Mouse (Mus musculus) right cerebral cortex, postnatal 10 days (tissue): ENCODE measurements around the gene Crybg3.
"Not testable (repeated sequence)": the region's sequence is repeated elsewhere in the genome, so short reads cannot be mapped to it uniquely, and the experiment has no call there.

Experiments
- DNase-seq, 2 experiments: peaks; one replicate each; pipeline ENCODE4 v3.0.0; 2021; ENCODE audit warnings: low spot score in 2 of 2

Crybg3 gene

GRCm38 (mm10) chr16:59532561-59532960 lies 68.2 kb downstream of the Crybg3 start:
- DNase-seq: no peak

DNA sequence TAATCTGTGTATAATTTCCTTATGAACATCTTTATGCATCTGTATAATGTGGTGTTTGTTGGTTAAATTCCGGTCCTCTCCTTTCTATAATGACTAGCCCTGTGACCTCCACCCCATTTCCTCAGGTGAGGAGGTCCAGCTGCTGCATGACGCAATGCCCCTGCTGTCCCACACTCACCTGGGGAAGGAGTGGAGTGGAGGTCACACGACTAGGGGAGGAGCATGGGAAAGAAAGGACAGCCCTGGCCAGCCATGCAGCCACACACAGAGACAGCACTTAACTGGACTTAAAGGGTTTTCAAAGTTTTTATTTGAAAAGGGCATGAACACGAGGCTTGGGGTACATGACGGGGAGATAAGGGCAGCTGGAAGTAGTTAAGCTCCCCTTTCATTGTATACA lies 69.5 kb downstream of the Crybg3 start:
- no peak for DNase-seq

GRCm38 (mm10) chr16:59529570-59529969 lies 71.2 kb downstream of the Crybg3 start:
- no peak for DNase-seq

- no peak for DNase-seq
Measured at GRCm38 (mm10) chr16:59526939-59527338, 73.8 kb downstream of the Crybg3 start.

- DNase-seq: no peak
Measured at GRCm38 (mm10) chr16:59521752-59522423, 78.9 kb downstream of the Crybg3 start.

DNA sequence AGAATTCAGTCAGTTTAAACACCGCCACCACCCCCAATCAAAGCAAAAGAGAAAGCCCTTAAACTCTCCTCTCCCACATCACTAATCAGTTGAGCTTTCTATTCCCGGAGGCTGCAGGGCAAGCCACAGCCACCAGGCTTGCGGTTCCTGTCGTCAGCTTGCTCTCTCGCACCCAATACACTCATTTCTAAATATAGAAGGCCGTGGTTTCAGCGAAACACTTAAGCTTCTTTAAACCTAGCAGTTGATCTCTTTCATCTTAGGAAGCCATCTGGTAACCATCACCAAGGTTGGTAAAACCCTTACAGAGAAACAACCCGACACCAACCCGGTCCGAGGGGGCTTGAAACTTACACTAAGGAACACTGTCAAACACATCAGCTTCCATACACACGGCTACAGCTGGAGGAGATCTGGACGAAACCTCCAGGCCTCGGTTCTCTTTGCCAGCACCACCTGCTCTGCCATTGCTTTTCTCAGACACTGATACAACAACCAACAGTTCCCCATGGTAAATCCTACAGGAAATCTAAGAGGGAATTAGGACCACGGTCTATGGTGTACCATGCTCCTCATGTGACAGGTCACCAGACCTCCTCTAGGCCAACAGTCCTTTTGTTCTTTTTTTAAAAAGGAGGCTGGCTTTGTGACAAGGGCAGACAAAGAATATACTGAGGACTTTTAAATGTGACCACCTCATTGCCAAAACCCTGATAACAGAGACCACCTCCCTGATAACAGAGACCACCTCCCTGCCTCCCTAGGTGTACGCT lies 83.1 kb downstream of the Crybg3 start:
- DNase-seq: no peak

DNA sequence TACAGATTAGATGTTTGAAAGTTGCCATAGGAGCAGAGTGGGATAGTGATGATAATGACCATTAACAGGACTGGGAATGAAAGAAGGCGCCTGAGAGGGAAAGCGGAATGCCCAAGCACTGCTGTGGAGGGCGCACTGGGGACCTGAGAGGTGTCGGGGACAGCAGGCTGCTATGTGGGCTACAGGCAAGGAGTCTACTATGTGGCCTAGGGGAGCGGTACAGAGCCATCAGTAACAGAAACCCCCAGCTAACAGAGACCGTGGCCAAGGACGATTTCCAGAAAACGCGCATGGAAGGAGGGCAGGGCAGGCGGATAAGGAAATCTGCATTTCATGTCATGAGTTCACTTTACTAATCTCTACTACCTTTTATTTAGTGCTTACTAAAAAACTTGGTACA lies 83.8 kb downstream of the Crybg3 start:
- no peak for DNase-seq

DNA sequence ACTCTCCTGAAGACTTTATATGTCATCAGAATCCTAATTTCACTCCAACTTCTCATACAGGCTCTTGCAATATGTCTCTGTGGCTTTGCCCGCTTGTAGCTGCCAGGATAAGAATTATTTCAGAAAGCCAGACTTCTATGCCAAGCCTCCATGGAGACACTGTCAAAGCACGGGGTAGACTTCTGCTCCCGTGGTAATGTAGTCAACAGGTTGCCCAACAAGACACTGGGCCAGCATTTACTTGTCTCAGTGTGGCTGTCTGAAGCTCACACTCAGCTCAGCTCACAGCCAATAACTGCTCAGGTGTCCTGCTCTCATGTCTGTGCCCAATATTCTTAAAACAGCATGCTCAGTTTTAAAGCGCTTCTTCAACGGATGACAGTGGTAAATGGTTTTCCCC lies 85.6 kb downstream of the Crybg3 start:
- DNase-seq: peak; percentile 35 to 47

DNA sequence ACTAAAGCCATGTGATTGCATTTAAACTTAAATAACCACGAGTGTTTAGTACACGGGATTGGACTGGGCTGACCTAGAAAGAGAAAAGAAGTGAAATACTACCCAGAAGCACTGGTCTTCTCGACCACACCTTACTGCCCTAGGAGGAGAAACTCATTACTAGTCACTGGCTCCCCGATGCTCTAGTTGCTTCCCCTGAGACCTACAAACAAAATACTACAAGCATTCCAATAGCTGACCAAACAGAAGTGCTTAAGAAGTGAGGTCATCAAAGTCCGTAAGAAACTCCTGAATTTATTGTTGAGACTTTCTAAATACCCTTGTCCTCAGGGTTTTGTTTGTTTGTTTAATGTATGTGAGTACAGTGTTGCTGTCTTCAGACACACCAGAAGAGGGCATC lies 90.9 kb downstream of the Crybg3 start:
- no peak for DNase-seq

DNA sequence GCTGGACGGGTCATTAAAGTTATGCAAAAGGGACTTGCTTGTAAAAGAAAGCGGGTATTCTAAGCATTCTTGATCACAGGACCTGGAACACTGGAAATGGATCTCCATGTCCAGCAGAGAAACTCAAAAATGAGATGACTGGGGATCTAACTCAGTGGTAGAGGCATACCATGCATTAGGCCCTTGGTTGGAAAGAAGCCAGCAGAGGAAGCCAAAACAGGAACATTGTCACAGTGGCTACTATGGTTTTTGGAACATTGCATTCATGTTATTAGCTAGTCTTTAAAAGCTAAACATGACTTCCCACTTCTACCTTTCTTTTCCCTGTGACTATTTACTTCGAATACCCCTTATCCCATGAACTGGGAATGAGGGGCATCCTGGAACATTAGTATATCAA lies 101.6 kb downstream of the Crybg3 start:
- DNase-seq: no peak

DNA sequence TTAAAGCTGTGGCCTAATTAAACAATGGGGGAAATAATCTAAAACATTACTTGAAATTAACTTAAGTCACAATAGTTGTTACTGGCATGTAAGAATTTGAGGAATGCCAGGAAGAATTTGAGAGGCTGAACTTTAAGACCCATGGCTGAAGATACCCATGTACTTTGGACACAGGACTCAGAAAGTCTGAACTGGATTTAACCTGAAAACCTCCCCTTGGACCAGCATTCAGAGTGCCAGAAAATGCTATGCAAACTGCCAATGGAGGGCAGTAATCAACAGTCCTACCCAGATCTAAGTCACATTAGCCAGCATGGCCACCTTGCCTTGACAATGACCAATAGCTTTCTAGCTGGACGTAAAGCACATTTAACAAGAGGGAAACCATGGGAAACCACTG lies 102.8 kb downstream of the Crybg3 start:
- no peak for DNase-seq

DNA sequence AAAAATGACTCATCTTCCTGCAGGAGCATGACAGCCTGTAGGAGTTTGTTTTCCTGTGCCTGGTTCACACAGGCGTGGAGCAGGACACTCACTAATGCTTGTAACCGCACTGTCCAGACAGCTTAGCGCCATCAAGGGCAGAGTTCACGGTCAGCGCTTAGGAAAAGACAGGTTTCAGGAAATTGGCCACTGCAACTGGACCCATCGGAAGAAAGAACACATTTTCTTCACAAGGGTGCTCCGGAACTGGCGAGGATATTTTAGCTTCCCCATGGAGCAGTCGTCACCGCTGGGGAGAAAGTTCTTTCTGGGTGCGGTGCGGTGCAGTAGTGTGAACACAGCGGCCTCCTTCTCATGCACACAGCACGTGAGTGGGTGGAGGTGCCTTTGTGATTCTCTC lies 107.6 kb downstream of the Crybg3 start:
- DNase-seq: no peak

GRCm38 (mm10) chr16:59487975-59488548 lies 112.7 kb downstream of the Crybg3 start:
- no peak for DNase-seq

DNA sequence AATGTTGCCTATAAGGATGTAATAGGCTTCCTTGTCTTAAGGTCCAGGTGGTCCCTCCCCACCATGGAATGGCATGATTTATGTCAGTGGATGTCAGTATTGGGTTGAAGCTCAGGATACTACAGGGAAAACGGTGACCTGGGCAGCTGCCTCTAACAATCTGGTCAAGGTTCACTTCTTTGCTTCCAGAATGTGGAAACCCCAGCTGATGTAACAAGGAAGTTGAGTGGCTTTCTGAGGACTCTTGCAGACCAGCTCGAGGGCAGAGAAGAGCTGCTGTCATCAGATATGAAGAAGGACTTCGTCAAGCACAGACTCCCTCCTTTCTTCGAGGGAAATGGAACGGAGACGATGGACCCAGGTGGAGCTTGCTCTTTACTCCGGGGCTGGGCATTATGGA lies 113.5 kb downstream of the Crybg3 start:
- no peak for DNase-seq

- no peak for DNase-seq
Measured at GRCm38 (mm10) chr16:59477955-59478354, 122.8 kb downstream of the Crybg3 start.

- peak; percentile 43 to 60 for DNase-seq
Measured at GRCm38 (mm10) chr16:59474788-59475187, 126.0 kb downstream of the Crybg3 start.

DNA sequence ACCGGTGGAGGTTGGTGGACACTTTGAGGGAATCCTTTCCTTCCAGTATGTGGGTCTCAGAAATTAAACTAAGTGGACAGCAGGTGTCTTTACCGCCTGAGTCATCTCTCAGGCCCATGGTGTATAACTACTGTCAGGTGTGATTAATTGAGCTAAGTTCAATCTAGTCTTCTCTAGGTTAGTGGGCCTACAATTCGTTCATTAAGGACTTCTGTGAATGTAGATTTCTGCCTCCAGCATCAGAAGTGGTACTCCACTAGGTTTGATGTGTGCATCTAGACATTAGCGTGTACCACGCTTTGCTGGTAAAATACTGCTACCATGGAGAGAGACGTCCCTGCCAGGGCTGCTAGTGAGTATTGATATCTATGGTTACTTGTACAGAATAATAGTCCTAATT lies 128.2 kb downstream of the Crybg3 start:
- DNase-seq: no peak

DNA sequence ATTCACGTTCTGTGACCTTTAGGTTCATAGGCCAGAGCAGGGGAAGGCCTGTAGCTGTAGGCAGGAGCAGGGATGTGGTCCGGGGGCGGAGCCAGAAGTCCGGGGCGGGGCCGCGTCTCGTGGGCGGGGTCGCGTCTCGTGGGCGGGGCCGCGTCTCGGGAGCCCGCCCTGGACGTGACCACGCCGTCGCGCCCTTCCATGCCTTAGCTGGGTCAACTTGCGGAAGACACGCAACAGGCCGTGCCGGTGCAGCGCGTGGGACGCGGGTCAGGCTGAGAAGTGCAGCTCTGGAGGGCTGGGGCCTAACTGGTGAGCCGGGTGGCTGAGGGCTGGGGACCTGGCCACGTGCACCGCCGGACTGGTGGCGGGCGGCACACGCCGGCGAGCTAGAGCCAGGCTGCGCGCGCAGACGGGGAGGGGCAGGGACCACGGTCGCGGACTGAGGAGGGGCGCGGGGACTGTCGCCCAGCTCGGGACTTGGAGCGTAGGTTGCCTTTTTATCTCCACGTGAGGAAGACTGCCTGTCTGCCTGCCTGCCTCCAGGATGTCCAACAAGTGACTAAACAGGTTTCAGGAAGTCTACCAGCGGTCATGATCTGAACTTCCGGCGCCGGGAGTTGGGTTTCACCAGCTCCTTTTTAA lies 129.0 kb downstream of the Crybg3 start, which contains the start of gene Riox2:
Gene Riox2 (plus strand): TSS at position 139 of the 642 bp plus-strand sequence.
- DNase-seq: peak; percentile 80 to 82

DNA sequence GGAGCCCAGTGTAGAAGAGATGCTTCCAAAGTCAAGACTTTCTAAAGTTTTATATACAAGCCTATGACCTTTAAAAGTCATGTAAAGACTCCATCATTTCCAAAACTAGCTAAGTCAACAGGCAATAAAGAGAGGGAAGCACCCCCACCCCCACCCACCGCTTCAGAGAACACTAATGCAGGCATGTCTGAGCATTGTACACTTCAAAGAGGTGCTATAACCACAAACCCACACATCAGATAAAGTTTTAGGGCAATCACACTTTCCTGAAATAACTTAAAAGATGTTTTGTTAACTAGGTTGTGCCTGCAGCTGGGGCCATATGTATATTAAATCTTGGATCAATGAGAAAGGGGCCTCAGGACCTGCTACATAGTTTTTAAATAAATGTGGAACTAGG lies 130.9 kb downstream of the Crybg3 start:
- DNase-seq: no peak

GRCm38 (mm10) chr16:59463973-59464372 lies 136.8 kb downstream of the Crybg3 start:
- DNase-seq: no peak

- DNase-seq: no peak
Measured at GRCm38 (mm10) chr16:59463567-59463966, 137.2 kb downstream of the Crybg3 start.

DNA sequence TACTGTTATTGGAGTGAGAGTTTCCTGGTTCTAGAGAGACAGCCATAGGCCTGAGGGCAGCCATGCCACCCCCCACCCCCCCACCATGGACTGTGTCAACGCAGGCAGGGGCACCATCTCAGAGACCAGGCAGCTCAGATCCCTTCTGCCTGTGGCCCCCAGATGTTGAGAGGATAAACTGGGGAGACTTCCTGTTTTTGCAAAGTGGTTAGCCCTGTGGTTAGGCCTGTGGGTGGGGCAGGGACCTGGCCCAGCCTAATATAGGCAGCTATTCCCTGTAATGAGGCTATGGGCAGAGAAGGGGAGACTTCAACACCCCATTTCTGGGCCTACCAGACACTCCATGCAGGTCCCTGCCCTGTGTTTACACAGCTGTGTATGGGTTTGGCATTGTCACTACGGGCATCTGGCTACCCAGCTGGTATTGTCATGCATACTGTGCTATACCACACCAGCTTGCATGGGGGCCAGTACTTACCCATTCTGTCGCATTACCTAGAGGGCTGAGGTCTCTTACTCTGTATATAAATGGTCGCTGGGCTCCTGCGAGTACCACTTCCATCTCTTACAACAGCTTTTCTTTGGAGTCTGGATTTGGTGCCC lies 141.4 kb downstream of the Crybg3 start:
- DNase-seq: not testable (repeated sequence)
